Mouse (Mus musculus) CH12.LX (cell line): ENCODE measurements at regions not wholly inside any gene's neighbourhood (a gene's known extent, or its start where the extent isn't known, plus 50 kb on each side); places are given as distances from the start of the nearest gene placed in this dataset.

ENCODE experiments used
- DNase-seq: peaks from one replicate; pipeline ENCODE4 v3.0.0-alpha.2; 2013; ENCODE audit errors: extremely low read depth
- H3K27ac ChIP-seq: 2 replicates; pipeline ENCODE4 v1.5.1; 2012; ENCODE audit warnings: low read depth, mild to moderate bottlenecking, control low read depth, moderate library complexity; ENCODE audit not compliant: insufficient read depth
- H3K27me3 ChIP-seq: replicated peaks from 2 replicates; pipeline ENCODE3; 2012; ENCODE audit warnings: inconsistent platforms
- H3K36me3 ChIP-seq, 2 experiments: replicated peaks in 1 of 2; 2 replicates each; pipeline versions ENCODE3 to v1.6.1; 2012; ENCODE audit warnings: inconsistent platforms in 1 of 2, low read length in 1 of 2, mild to moderate bottlenecking in 1 of 2, mixed read lengths in 1 of 2, moderate library complexity in 1 of 2; ENCODE audit not compliant: control insufficient read depth in 1 of 2, insufficient read depth in 1 of 2
- H3K4me1 ChIP-seq, 2 experiments: 2 replicates each; pipeline ENCODE4 v1.6.1; 2012; ENCODE audit warnings: inconsistent platforms in 1 of 2, moderate library complexity in 1 of 2; ENCODE audit not compliant: insufficient read depth in 2 of 2, control insufficient read depth in 1 of 2
- H3K4me2 ChIP-seq: 2 replicates; pipeline ENCODE4 v1.6.1; 2012; ENCODE audit warnings: low read depth, mild to moderate bottlenecking, control low read depth; ENCODE audit not compliant: poor library complexity, insufficient read depth, severe bottlenecking
- H3K4me3 ChIP-seq, 3 experiments: fragments of 150-350 bp in 1 of 3; sonication (generic) in 1 of 3; replicated peaks in 1 of 3; 2 replicates each; pipeline versions ENCODE3 to v1.5.1; 2011 to 2012; ENCODE audit warnings: low read depth in 2 of 3, low read length in 2 of 3, mild to moderate bottlenecking in 2 of 3, moderate library complexity in 2 of 3, control low read depth in 1 of 3, improper control_type of control experiment in 1 of 3, inconsistent platforms in 1 of 3, mixed read lengths in 1 of 3; ENCODE audit not compliant: poor library complexity in 1 of 3
- H3K79me2 ChIP-seq: replicated peaks from 2 replicates; pipeline ENCODE4 v1.6.1; 2012; ENCODE audit warnings: mild to moderate bottlenecking, moderate library complexity; ENCODE audit not compliant: control insufficient read depth, poor library complexity, insufficient read depth, severe bottlenecking; ENCODE audit errors: extremely low read depth
- H3K9ac ChIP-seq: 2 replicates; pipeline ENCODE4 v1.6.1; 2012; ENCODE audit warnings: low read depth, mild to moderate bottlenecking, control low read depth, moderate library complexity; ENCODE audit not compliant: insufficient read depth
- H3K9me3 ChIP-seq: replicated peaks from 2 replicates; pipeline ENCODE3; 2012; ENCODE audit warnings: low read length, inconsistent platforms, mixed read lengths
- CHD2 ChIP-seq: IDR thresholded peaks from 2 replicates; pipeline ENCODE4 v1.6.1; 2011; ENCODE audit warnings: low read length, improper control_type of control experiment
- CTCF ChIP-seq, 2 experiments: IDR thresholded peaks in 1 of 2; conservative IDR thresholded peaks in 1 of 2; 2 replicates each; pipeline ENCODE4 v1.5.1; 2011 to 2012; ENCODE audit warnings: low read depth in 2 of 2, low read length in 2 of 2, improper control_type of control experiment in 1 of 2, inconsistent platforms in 1 of 2, mild to moderate bottlenecking in 1 of 2, moderate library complexity in 1 of 2
- E2F4 ChIP-seq: IDR thresholded peaks from 2 replicates; pipeline ENCODE4 v1.6.1; 2011; ENCODE audit warnings: low read depth, low read length, improper control_type of control experiment; ENCODE audit not compliant: insufficient replicate concordance
- ETS1 ChIP-seq: conservative IDR thresholded peaks from 2 replicates; pipeline ENCODE4 v1.6.1; 2012; ENCODE audit warnings: low read depth, mild to moderate bottlenecking, inconsistent platforms, low read length, improper control_type of control experiment, moderate library complexity
- JUND ChIP-seq: conservative IDR thresholded peaks from 2 replicates; pipeline ENCODE4 v1.6.1; 2011; ENCODE audit warnings: low read depth, low read length, improper control_type of control experiment
- KAT2A ChIP-seq: IDR thresholded peaks from 2 replicates; pipeline ENCODE4 v1.6.1; 2012; ENCODE audit warnings: low read length, improper control_type of control experiment, inconsistent platforms; ENCODE audit not compliant: insufficient replicate concordance
- MAFK ChIP-seq: IDR thresholded peaks from 2 replicates; pipeline ENCODE4 v1.6.1; 2011; ENCODE audit warnings: low read length, improper control_type of control experiment; ENCODE audit not compliant: insufficient replicate concordance
- NELFE ChIP-seq: IDR thresholded peaks from 2 replicates; pipeline ENCODE4 v1.6.1; 2011; ENCODE audit warnings: low read depth, low read length, improper control_type of control experiment
- NRF1 ChIP-seq: IDR thresholded peaks from 2 replicates; pipeline ENCODE4 v1.6.1; 2014; ENCODE audit warnings: low read depth, mild to moderate bottlenecking, inconsistent platforms, low read length, improper control_type of control experiment, moderate library complexity
- PAX5 ChIP-seq: IDR thresholded peaks from 2 replicates; pipeline ENCODE4 v1.6.1; 2012; ENCODE audit warnings: low read length, inconsistent platforms, mixed read lengths
- POLR2A ChIP-seq: IDR thresholded peaks from 2 replicates; pipeline ENCODE4 v1.6.1; 2011; ENCODE audit warnings: low read depth, mild to moderate bottlenecking, improper control_type of control experiment, low read length
- SMC3 ChIP-seq: IDR thresholded peaks from 2 replicates; pipeline ENCODE4 v1.6.1; 2011; ENCODE audit warnings: low read depth, low read length, improper control_type of control experiment
- TBP ChIP-seq: conservative IDR thresholded peaks from 2 replicates; pipeline ENCODE4 v1.6.1; 2011; ENCODE audit warnings: low read depth, low read length, improper control_type of control experiment
- USF1 ChIP-seq: IDR thresholded peaks from 2 replicates; pipeline ENCODE4 v1.6.1; 2014; ENCODE audit warnings: low read depth, mild to moderate bottlenecking, inconsistent platforms, low read length, improper control_type of control experiment
- dilution Hi-C: fragments of 300-500 bp; cut with MboI; formaldehyde crosslinking; loops from 2 replicates; pipeline ENCODE4 v1.14.3; 2020; ENCODE audit warnings: low sequenced_read_pairs; ENCODE audit not compliant: extremely low pct_unique_long_range_greater_than_20kb, extremely low pct_ligation_motif_present
- in situ Hi-C: fragments of 300-500 bp; cut with MboI; formaldehyde crosslinking; loops from 3 replicates; pipeline ENCODE4 v1.14.3; 2019; ENCODE audit warnings: low sequenced_read_pairs, low pct_ligation_motif_present, low pct_unique_long_range_greater_than_20kb, mixed read lengths

DNA sequence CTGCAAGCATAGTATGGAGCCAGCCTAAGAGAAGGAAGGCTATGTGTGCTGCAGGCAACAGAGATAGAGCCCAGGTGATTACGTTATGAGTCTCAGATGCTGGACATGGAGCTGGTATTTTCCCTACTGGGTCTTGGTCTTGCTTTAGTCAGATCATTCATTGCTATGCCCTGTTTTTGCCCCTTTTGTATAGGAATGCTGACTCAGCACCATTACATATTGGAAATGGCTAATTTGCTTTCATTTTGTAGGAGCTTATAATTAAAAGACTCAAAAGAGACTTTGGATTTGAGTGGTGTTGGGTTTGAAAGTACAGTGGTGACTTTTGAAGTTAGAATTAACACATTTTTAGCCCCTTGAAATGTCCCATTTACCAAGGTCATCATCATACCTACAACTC, 68.9 kb upstream of the Zdhhc25 start:
- Histone ChIP-seq H3K4me3 (no peak overlapping the region), H3K9ac (no peak overlapping the region), H3K27me3 (peaks cover 38% of the 10 kb centered on the region), H3K79me2 (no peaks in the 10 kb centered on the region)
- no peak for TF ChIP-seq E2F4
- TF ChIP-seq MAFK = peak; percentile 89
- TF ChIP-seq, all 38 proteins: peak for 1
- no peak for DNase-seq
- Histone ChIP-seq H3K27ac (no peak overlapping the region), H3K36me3 (no peaks in the 10 kb centered on the region), H3K9me3 (peaks cover 12% of the 10 kb centered on the region), H3K4me1 (peaks cover 0 to 2% of the 10 kb centered on the region in 2 experiments; a peak in 1 of 4 replicates), H3K4me2 (no peak overlapping the region)
- in situ Hi-C loops (loop anchor here (25.0 kb wide), 1 partner anchor 219 kb away; no protein-coding TSS in a partner anchor), dilution Hi-C loops (no loop called here)

DNA sequence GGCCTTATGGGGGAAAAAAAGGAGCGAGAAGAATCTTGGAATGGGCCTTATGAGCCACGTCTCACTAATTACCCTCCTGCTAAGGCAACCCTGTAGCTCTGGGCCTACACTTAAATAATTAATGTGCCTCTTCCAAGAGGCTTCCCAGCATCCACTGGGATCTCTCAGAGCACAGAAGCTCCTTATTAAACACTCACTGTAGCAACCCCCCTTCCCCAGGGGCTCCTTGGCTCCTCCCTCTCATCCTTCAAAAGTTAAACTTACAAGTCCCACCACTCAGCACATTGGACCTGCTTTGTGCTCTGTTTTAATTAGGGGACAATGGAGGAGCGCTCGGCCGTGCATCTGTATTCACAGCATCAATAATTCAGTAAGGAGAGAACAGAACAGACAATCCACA, 68.1 kb upstream of the Zdhhc25 start:
- dilution Hi-C loops (no loop called here), in situ Hi-C loops (loop anchor here (25.0 kb wide), 1 partner anchor 220 kb away; no protein-coding TSS in a partner anchor)
- Histone ChIP-seq H3K79me2 (no peaks in the 10 kb centered on the region), H3K4me1 (peaks cover 0 to 2% of the 10 kb centered on the region in 2 experiments; a peak in 1 of 4 replicates), H3K4me3 (no peak overlapping the region), H3K4me2 (no peak overlapping the region), H3K9ac (no peak overlapping the region), H3K27me3 (peaks cover 32% of the 10 kb centered on the region), H3K9me3 (peaks cover 12% of the 10 kb centered on the region), H3K36me3 (no peaks in the 10 kb centered on the region), H3K27ac (no peak overlapping the region)
- no peak for DNase-seq
- TF ChIP-seq JUND (no peak), KAT2A (no peak), ETS1 (no peak), SMC3 (no peak), CHD2 (no peak), MAFK (no peak), CTCF (conservative IDR thresholded peaks at IDR 0.05 in 1 of 2, IDR thresholded peaks at IDR 0.05 in 1 of 2; ENCODE audit: low read depth in 2 of 2, low read length in 2 of 2) (no peak)

DNA sequence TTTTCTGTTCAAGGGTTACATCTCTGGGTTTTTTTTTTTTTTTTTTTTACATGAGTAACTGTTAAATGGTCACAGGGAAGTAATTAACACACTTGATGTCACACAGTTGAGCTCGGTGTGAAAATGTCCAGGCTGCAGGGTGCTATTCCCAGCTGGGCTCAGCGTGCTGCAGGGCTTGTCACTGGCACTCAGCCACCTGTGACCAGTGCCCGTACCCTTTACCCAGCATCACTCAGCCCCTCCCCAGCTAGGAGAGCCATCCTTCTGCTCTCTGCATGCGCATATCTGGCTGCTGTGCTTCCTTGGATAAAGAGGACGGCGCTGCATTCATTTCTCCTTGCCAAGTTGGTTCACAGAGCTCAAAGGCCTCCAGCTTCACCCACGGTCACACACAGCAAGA, 66.7 kb upstream of the Zdhhc25 start:
- peaks cover 12% of the 10 kb centered on the region for H3K9me3 ChIP-seq
- peaks cover 0 to 2% of the 10 kb centered on the region in 2 experiments; a peak in 1 of 4 replicates for H3K4me1 ChIP-seq
- no peak for TF ChIP-seq USF1
- no peak for TF ChIP-seq NELFE
- TF ChIP-seq NRF1 = no peak
- TF ChIP-seq CHD2 = no peak
- TF ChIP-seq PAX5 = no peak
- no peak for TF ChIP-seq TBP
- no peak for TF ChIP-seq POLR2A
- no peak for TF ChIP-seq JUND
- H3K4me3 ChIP-seq = no peak overlapping the region
- H3K36me3 ChIP-seq = no peaks in the 10 kb centered on the region
- dilution Hi-C loops = no loop called here
- no peak overlapping the region for H3K4me2 ChIP-seq
- peaks cover 32% of the 10 kb centered on the region for H3K27me3 ChIP-seq
- no peak for DNase-seq
- H3K79me2 ChIP-seq = no peaks in the 10 kb centered on the region
- no peak overlapping the region for H3K27ac ChIP-seq
- no peak overlapping the region for H3K9ac ChIP-seq
- in situ Hi-C loops = loop anchor here (25.0 kb wide), 1 partner anchor 221 kb away; no protein-coding TSS in a partner anchor
